Mouse (Mus musculus): ENCODE data around the gene Gm10300.

- TF ChIP-seq EP300 (optimal IDR thresholded peaks at IDR 0.05) (no peak), CTCF (IDR thresholded peaks at IDR 0.05; ENCODE audit: low read depth) (no peak)
Observed at GRCm38 (mm10) chr4:132039521-132039920, 35.0 kb upstream of the Gm10300 start.

Data from stomach, postnatal 0 days (tissue).